Mouse (Mus musculus) ES-E14 (cell line): Measurements from ENCODE around the gene Pi4kb.

Experiments
- CHD2 ChIP-seq: IDR thresholded peaks from 2 replicates; pipeline ENCODE4 v1.6.1; 2014; ENCODE audit warnings: mild to moderate bottlenecking, low read depth, low read length, inconsistent platforms
- HCFC1 ChIP-seq: IDR thresholded peaks from 2 replicates; pipeline ENCODE4 v1.6.1; 2012; ENCODE audit warnings: low read length, inconsistent platforms, borderline replicate concordance; ENCODE audit not compliant: insufficient read depth
- MAFK ChIP-seq: IDR thresholded peaks from 2 replicates; pipeline ENCODE4 v1.6.1; 2014; ENCODE audit warnings: mild to moderate bottlenecking, low read depth, low read length, inconsistent platforms; ENCODE audit not compliant: insufficient read depth

- TF ChIP-seq CHD2 (no peak), HCFC1 (no peak), MAFK (no peak)
These were observed 68.7 kb downstream of the Pi4kb start for GRCm38 (mm10) chr3:95043251-95043650.
